Mouse (Mus musculus): ENCODE measurements at regions not wholly inside any gene's neighbourhood (a gene's known extent, or its start where the extent isn't known, plus 50 kb on each side); places are given as distances from the start of the nearest gene placed in this dataset.

DNA sequence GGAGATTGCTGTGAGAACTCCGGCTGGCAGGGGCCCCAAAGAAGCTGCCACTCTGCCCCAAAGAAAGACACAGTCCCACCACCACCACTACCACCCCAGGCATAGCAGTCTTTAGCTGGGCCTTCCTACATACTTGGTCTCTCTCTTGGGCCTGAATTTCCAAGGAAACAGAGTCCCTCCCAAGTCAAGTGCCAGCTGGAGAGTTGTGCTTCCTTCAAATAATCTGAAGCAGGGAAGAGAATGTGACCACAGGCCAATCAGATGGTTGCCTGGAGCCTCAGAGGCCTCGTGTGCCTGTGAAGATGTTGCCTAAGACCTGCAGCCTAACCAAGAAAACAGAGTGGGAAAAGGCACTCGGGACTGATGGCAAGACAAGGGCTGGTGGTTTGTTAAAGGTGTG lies 117.5 kb upstream of the Ctnnb1 start:
- DNase-seq (ENCODE audit: low read depth, low spot score), result no peak

DNA sequence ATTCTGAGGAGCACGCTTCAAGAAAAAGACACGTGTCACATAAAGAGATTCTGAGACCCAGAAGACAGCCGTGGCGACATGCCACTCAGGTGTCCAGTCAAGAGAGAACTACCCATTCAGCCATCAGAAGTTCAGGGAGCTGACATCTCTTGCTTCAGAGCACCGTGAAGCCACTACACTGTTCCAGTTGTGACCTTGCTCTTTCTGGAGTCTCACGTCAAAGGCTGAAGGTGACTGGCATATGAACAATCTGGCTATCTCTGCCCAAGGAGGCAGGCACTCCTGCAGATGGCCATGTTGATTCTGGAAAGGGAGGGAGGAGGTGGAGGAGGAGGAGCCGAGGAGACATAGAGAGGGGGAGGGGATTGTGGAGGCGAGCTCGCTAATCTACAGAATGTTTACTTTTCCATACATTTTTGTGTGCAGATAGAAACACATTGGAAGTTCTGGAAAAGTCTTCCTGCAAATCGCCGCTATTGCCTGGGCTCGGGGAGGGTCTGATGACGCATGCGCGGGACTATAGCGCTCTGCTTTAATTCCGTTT lies 116.3 kb upstream of the Ctnnb1 start:
- no peak for DNase-seq (ENCODE audit: low read depth, low spot score)

- no peak for DNase-seq (ENCODE audit: low read depth, low spot score)
These were observed 114.7 kb upstream of the Ctnnb1 start for GRCm38 (mm10) chr9:120814286-120814685.

GRCm38 (mm10) chr9:120818726-120819317 lies 110.2 kb upstream of the Ctnnb1 start:
- DNase-seq (ENCODE audit: low read depth, low spot score), result no peak

DNA sequence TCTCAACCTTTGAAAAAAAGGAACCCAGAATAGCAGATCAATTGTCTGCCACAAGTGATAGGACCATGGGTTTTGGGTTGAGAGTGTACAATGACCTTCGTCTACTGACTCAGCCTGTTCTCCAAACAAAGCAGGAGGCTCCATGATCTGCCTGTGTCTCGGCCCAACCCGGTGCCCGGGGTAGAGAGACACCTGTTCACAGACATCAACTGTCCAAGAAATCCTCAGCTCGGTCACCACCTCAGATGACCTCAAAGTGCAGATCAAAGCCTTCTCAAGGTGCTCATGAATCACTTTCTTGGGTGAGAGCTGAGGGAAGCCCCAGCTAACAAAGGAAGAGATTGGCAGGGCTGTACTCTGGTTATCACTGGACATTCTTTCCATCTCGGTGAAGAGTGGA lies 108.1 kb upstream of the Ctnnb1 start:
- DNase-seq (ENCODE audit: low read depth, low spot score), result no peak

- no peak for DNase-seq (ENCODE audit: low read depth, low spot score)
These were observed 105.6 kb upstream of the Ctnnb1 start for GRCm38 (mm10) chr9:120823397-120823796.

- DNase-seq (ENCODE audit: low read depth, low spot score), result no peak
These were observed 102.8 kb upstream of the Ctnnb1 start for GRCm38 (mm10) chr9:120826266-120826665.

GRCm38 (mm10) chr9:120830526-120830925 lies 98.5 kb upstream of the Ctnnb1 start:
- DNase-seq (ENCODE audit: low read depth, low spot score), result no peak

GRCm38 (mm10) chr9:120834166-120834565 lies 94.8 kb upstream of the Ctnnb1 start:
- no peak for DNase-seq (ENCODE audit: low read depth, low spot score)

DNA sequence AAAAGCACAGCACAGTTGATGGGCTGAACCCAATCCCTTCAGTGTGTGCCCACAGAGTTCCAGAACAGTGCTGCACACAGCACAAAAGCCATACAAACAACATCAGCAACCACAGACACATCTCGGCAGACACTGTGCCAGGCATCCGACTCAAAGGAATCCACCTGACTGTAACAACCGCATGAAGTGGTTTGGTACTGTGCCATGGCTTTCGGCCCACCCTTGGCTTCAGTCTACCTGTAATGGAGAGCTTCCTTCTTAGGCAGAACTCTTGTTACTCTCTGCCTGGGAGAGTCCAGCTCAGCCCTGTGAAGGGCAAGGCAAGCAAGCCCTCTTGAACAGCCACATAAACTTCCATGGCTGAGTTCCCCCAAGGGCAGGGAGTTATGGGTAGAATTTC lies 93.4 kb upstream of the Ctnnb1 start:
- no peak for DNase-seq (ENCODE audit: low read depth, low spot score)

DNA sequence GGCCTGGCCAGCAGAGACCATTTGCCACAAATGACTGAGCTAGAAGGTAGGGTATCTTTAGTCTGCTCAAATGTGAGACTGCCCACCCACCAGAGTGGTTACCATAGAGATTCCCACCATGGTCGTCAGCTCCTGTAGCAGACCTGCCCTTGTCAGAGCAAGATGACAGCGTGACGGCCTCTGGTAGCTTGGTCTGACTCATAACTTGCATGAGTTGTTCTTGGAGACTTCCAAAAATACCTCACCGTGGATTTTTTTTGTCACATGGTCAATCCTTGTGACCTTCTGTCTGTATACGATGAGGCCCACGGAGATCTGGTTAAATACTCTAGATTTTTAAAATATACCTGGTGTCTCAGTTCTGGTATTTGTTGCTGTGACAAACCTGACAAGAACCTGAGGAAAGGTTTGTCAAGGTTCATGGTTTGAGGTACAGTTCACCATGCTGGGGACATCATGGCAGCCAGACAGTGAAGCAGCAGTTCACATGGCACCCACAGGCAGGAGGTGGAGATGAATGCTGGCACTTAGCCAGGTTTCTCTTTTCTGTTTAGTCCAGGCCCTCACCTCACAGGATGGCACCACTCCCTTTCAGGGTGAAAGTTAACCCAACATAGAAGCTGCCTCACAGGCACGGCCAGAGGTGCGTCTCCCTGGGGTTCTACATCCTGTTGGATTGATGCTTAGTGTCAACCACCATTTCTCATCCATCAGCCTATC lies 91.4 kb upstream of the Ctnnb1 start:
- DNase-seq (ENCODE audit: low read depth, low spot score), result no peak

DNA sequence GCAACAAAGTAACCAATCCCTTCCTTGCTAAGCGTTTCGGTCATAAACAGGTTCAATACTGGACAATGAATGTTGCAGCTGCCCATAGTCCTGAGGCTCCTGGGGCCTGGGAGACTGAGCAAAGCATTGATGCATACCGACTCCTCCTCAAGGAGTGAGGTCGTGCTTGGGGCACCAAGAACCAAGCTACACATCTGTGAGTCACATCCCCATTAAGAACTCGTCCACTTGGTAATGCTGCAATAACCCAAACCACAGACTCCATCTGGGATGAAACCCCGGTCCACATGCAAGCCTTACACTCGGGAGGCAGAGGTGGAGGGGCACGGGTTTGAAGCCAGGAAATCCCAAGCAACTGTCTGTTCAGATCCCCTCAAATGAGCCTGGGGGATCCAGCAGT lies 85.3 kb upstream of the Ctnnb1 start:
- DNase-seq (ENCODE audit: low read depth, low spot score), result no peak

- no peak for DNase-seq (ENCODE audit: low read depth, low spot score)
These were observed 83.5 kb upstream of the Ctnnb1 start for GRCm38 (mm10) chr9:120845538-120845937.

DNA sequence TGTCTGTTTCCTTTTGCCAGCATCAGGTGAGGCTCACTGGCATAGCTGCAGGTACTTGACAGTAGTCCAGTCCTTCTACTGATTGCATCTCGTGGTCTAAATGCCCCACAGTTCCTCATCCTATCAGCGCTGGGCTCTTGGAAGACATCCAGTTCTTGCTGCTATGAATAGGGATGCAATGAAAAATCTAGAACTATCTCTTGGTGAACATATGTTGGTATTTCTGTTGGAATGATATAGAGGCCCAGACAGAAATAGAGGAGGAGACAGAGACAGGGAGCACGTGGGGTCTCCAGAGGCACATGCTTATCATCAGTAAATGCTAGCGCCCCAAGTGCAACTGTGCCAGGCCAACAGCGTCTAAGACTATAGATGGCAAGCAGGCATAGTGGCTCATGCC lies 81.4 kb upstream of the Ctnnb1 start:
- no peak for DNase-seq (ENCODE audit: low read depth, low spot score)

DNA sequence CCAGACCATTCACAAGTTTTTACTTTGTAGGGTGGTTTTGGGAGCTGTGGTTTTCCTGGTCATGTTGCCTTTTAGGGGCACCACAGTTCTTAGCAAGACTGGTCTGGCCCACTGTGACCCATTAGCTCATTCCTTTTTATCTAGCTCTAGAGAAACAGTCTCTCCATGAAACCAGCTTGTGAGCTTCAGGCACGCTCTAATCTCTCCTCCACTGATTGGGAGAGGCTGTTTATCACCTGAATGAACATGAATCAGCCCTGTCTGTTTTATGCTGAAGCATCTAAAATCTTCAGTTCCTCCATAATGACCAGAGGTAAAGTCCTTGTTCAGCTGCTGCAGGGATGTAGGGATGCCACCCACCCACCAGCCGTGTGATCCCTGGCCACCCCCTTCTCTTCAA lies 80.1 kb upstream of the Ctnnb1 start:
- DNase-seq (ENCODE audit: low read depth, low spot score), result no peak

DNA sequence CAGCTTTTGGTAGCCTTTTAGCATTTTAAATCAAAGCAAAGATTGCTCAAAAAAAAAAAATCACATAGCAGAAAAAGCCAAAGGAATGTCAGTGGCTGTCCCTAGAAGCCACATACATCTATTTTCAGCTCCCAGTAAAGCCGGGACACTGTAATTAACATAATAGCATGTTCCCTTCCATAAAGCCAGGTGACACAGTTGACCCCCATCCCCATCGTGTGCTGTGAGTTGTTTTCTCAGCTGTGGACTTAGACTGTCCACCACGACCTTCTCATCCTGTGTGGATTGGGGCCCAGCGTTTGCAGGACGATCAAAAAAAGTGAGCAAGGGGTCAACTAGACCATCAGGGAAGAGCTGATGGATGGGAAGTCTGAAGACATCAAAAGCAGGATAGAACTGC lies 78.9 kb upstream of the Ctnnb1 start:
- no peak for DNase-seq (ENCODE audit: low read depth, low spot score)

DNA sequence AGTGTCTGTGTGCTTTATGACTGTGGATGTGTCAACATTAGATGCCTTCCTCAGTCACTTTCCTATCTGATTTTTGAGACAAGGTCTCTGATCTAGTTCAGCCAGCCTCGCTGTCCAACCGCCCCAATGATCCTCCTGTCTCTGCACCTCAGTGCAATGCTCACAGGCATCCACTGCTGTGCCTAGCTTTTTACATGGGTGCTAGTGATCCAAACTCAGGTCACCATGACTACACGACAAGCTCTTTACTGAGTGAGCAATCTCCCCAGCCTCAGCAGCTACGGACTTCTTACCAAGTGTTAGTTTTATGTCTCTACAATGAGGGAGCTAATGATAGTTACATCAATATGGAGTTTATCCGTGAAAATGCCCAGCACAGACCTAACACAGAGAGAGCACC lies 77.1 kb upstream of the Ctnnb1 start:
- DNase-seq (ENCODE audit: low read depth, low spot score), result no peak

DNA sequence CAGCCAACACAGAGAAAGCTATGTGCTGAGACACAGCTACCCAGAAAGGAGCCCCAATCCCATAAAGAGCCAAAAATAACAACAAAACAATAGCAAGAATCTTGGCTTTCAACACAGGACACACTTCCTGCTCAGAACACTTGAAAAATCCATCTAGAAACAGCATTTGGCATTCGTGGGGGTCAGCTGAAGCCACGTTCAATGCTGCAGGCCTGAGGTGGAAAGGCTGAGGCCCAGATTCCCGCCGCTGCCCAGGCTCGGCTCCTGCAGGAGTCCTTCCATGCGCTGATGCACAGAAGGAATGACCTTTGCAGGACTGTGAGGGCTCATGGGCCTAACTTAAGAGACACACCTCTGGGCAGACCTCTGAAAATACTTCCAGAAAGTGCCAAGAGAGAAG lies 76.4 kb upstream of the Ctnnb1 start:
- DNase-seq (ENCODE audit: low read depth, low spot score), result no peak

DNA sequence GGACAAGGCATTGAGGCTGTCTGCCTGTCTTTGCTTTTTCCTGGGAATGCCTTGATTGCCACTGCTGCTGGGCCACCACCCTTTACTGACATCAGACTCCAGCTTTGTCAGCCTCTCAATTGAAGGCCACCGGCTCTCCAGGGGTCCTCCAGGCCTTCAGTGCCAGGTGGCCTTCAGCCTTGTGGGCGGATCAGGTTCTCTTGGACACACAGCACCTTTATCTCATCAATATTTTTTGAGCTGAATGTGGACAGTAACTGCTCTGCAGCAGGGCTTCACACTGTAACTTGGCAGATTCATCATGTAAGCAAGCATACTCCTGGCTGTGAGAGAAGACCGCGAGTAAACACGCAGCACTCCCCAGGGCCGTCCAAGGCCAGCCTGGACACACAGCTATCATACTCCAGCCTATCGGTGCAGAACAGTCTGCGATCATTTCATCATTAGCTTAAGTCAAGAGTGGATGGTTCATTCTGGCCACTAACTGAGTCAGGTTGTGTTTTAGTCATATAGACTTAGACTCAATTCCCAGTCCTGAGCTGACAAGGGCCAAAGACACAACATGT lies 75.9 kb upstream of the Ctnnb1 start:
- DNase-seq (ENCODE audit: low read depth, low spot score), result no peak

DNA sequence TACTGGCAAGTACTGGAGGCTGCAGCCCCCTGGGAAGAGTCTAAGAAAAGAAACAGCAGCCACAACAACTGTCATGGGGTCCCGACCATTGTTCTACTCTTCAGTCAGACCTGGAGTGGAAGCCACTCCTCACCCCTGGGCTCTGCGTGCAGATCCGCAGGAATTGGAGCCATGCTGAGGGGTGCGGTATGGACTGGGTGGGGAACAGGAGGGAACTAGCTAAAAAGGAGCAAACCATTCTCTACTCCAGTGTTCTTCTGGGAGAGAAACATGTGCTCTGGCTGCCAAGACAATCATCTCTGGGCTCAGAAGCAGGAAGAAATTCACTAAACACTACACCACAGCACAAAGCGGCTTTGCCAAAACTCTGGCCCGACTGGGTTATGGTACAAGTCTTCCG lies 74.7 kb upstream of the Ctnnb1 start:
- DNase-seq (ENCODE audit: low read depth, low spot score), result no peak

GRCm38 (mm10) chr9:120855293-120856050 lies 73.5 kb upstream of the Ctnnb1 start:
- DNase-seq (ENCODE audit: low read depth, low spot score), result no peak

- no peak for DNase-seq (ENCODE audit: low read depth, low spot score)
These were observed 71.0 kb upstream of the Ctnnb1 start for GRCm38 (mm10) chr9:120857849-120858510.

All from embryo, embryonic 11.5 days (tissue).